Mouse (Mus musculus) hindbrain, embryonic 15.5 days (tissue): ENCODE data around the gene Zfp600. TPM values are rescaled to one million over a fixed set of nuclear protein-coding genes. Genes with fewer than 3 reads are reported as not detected.
"Not testable (repeated sequence)": the region's sequence is repeated elsewhere in the genome, so short reads cannot be mapped to it uniquely, and the experiment has no call there.

ENCODE experiments used
- ATAC-seq: fragments of 200-750 bp; cut with Nextera tagmentation; 2 replicates; pipeline ENCODE4 v1.8.0; 2017; ENCODE audit warnings: low read depth, moderate number of reproducible peaks, moderate TSS enrichment; ENCODE audit not compliant: low FRiP score
- H3K27ac ChIP-seq: fragments of 300-500 bp; sonication (generic); replicated peaks from 2 replicates; pipeline ENCODE4 v1.5.1; 2015; ENCODE audit warnings: mild to moderate bottlenecking, inconsistent platforms
- H3K27me3 ChIP-seq: fragments of 300-500 bp; sonication (generic); 2 replicates; pipeline ENCODE4 v1.6.1; 2015; ENCODE audit warnings: control low read depth, inconsistent platforms
- H3K36me3 ChIP-seq: fragments of 300-500 bp; sonication (generic); 2 replicates; pipeline ENCODE4 v1.6.1; 2015; ENCODE audit warnings: control low read depth, inconsistent platforms
- H3K4me1 ChIP-seq: fragments of 300-500 bp; sonication (generic); replicated peaks from 2 replicates; pipeline ENCODE4 v1.6.1; 2015; ENCODE audit warnings: control low read depth, inconsistent platforms
- H3K4me2 ChIP-seq: fragments of 300-500 bp; sonication (generic); 2 replicates; pipeline ENCODE4 v1.6.1; 2015; ENCODE audit warnings: moderate library complexity, mild to moderate bottlenecking, inconsistent platforms
- H3K4me3 ChIP-seq: fragments of 300-500 bp; sonication (generic); 2 replicates; pipeline ENCODE4 v1.5.1; 2015; ENCODE audit warnings: mild to moderate bottlenecking, inconsistent platforms
- H3K9ac ChIP-seq: fragments of 300-500 bp; sonication (generic); 2 replicates; pipeline ENCODE4 v1.6.1; 2015; ENCODE audit warnings: inconsistent platforms
- H3K9me3 ChIP-seq: fragments of 300-500 bp; sonication (generic); 2 replicates; pipeline ENCODE4 v1.6.1; 2016; ENCODE audit warnings: control low read depth, inconsistent platforms
- WGBS: fragments of 180-500 bp; shearing (Covaris S2); methylation state at CpG from one replicate; pipeline ENCODE4 v1.1.7; 2015; 5-methylcytosine and 5-hydroxymethylcytosine counted together
- polyA plus RNA-seq: library from polyadenylated mRNA; unstranded; fragments of >200 nt; fragmentation: Nextera tagmentation; extraction: Ambion mirVana; gene quantifications from 2 replicates; pipeline ENCODE4 v1.2.1, GENCODE M21; 2015

The Zfp600 gene
- polyA plus RNA-seq: not detected in 2 replicates

DNA sequence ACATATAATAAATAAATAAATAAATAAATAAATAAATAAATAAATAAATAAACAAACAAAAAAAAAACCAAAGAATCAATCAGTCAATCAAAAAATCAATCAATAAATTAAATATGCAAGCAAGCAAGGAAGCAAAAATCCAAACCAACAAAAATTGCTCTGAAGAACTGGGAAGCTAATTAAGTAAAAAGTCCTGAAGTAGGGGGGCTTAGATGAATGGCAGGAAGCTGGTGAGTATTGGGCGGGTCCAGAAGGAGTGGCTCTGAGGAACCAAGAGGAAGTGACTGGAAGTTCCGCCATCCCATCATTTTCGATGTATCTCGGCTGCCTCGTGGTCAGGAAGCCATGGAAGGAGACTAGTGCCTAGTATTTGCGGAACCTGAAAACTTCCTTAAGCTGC is at the start of gene Zfp600:
Gene Zfp600, plus strand, starts transcription at position 301 of the 400 bp plus-strand sequence.
- not testable (repeated sequence) for H3K27me3 ChIP-seq
- WGBS: no CpG with 5 or more reads among the region's 6 CpGs

DNA sequence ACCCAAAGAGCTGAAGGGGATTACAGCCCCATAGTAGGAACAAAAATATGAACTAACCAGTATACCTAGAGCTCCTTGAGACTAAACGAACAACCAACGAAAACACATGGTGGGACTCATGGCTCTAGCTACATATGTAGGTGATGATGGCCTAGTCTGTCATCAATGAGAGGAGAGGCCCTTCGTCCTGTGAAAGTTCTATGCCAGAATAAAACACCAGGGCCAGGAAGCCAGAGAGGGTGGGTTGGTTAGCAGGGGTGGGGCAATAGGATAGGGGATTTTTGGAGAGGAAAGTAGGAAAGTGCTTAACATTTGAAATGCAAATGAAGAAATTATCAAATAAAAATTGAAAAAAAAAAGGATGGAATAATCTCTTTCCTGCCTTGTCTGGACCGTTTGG is 6.3 kb downstream of the Zfp600 start:
- H3K27ac ChIP-seq, H3K4me1 ChIP-seq, H3K4me2 ChIP-seq, H3K4me3 ChIP-seq, ATAC-seq, H3K36me3 ChIP-seq, H3K9ac ChIP-seq, H3K27me3 ChIP-seq: not testable (repeated sequence)
- 80% methylated on average over 4 of the region's 4 CpGs for WGBS
- H3K9me3 ChIP-seq: peaks cover 12% of the 10 kb centered on the region

More for the DNA sequence above, at the start of gene Zfp600:
- not testable (repeated sequence) for H3K9me3 ChIP-seq, H3K36me3 ChIP-seq, H3K9ac ChIP-seq, H3K4me3 ChIP-seq, ATAC-seq, H3K4me1 ChIP-seq, H3K27ac ChIP-seq, H3K4me2 ChIP-seq

DNA sequence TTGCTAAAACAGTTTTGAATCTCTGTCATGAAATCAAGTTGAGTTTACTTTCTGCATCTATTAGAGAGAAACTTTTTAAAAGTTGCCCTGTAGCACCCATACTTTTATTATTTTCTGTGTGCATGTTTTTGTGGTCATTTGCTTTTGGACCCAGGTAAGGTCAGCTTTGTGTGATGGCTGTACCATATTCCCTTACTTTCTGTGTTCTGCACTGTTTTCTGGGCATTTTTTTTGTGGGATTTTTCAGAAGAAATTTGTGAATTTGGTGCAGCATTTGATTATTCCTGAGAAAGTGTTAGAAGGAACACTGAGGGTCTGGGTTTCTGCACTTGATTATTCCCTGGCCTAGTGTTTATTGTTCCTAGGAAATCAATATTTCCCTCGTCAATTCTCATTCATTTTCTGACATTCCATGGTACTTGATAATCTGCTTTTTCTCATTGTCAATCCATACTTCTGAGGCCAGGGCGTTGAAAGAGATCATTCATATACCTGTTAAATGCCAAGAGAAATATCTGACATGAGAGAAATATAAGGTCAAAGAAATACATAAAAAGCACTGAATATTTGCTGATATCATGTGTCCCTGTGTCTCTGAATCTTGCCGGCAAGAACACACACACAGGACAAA is 10.7 kb downstream of the Zfp600 start:
- not testable (repeated sequence) for H3K27ac ChIP-seq, H3K4me2 ChIP-seq, H3K27me3 ChIP-seq, H3K9ac ChIP-seq, H3K36me3 ChIP-seq, H3K4me1 ChIP-seq, ATAC-seq, H3K4me3 ChIP-seq
- 82% methylated on average over 3 of the region's 3 CpGs for WGBS
- H3K9me3 ChIP-seq: peaks cover 17% of the 10 kb centered on the region

DNA sequence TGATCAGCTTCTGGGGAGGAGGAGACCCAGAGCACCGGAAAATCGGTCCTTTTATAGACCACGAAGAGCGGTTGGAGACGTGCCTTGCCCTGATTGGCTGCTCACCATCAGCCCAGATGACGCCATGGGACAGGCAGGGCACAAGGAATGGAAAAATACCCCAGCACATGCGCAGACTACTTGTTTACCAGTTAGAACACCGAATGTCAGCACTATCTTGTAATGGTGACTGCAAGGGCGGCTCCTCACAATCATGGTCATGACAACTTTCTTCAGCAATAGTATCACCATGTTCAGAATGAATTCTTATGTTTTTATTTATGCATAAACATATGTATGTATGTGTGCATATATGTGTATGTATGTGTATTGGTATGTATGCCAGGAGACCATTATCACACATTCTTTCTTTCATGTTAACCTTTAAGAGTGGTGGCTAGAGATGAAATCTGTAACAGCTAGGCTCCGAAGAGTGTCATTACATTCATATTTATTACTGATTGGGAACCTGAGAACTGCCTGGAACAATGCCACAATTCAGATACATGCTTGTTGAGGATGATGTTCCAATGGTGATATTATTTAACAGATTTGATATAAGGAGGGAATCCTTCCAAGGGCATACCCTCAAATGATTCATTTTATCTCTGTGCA is 11.4 kb downstream of the Zfp600 start:
- peak; percentile 56; the same call in 1 of the 2 replicates for ATAC-seq
- H3K4me1 ChIP-seq, H3K4me3 ChIP-seq, H3K36me3 ChIP-seq, H3K9ac ChIP-seq, H3K27me3 ChIP-seq, H3K4me2 ChIP-seq, H3K27ac ChIP-seq: not testable (repeated sequence)
- peaks cover 17% of the 10 kb centered on the region for H3K9me3 ChIP-seq
- 85% methylated on average over 10 of the region's 10 CpGs for WGBS

DNA sequence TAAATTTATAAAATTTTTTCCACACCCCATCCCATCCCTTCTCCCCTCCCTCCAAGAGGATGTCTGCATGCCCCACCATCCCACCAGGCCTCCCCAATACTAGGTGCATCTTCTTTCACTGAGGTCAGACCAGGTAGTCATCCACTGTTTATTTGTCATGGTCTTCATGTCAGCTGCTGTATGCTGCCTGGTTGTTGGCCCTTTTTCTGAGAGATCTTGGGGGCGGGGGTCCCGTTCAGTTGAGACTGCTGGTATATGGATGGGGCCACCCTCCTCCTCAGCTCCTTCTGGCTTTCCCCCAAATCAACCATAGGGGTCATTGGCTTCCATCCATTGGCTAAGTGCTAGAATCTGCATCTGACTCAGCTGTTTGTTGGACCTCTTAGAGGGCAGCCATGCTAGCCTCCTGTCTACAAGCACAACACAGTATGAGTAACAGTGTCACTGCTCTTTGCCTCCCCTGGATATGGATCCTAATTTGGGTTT is 12.1 kb downstream of the Zfp600 start:
- not testable (repeated sequence) for H3K4me2 ChIP-seq, H3K4me1 ChIP-seq, H3K9ac ChIP-seq, H3K27ac ChIP-seq, H3K36me3 ChIP-seq, H3K27me3 ChIP-seq, H3K4me3 ChIP-seq
- H3K9me3 ChIP-seq: peaks cover 22% of the 10 kb centered on the region
- WGBS: no CpG with 5 or more reads among the region's 2 CpGs
- ATAC-seq: peak; percentile 68; the same call in 1 of the 2 replicates

DNA sequence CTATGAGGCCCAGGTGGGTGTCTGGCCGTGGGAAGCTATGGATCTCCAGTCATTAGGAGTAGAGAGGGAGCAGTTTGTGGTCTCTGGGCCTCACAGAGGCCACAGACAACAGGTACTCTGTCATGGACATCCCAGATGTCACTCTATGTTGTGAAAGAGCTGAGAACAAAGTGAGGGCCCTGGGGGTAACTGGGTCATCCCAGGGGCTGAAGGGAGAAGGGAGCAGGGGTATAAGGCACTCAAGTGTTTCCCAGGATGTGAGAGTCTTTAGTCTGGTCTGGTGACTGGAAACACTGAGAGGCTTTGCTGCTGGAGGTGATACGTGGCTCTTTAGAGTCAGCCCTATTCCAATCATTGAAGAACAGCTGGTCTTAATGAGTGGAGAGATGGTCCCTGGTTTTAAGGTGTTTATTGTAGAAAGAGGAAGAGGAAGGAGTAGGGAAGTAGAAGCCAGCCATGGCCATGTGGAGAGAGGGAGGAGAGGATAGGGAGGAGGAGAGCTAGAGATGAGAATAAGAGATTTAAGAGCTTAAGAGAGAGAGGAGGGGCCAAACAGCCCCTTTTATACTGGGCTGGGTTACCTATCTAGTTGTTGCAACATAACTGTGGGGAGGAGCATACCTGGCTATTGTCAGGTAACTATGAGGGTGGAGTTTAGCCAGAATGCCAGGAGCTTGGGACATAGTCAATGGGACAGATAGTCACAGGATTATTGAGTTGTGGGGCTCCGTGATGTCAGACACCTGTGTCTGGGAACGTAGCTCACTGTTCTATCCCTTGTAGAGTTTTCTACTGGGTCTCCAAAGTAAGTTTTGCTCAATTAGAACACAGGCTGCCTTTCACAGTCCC is 17.0 kb downstream of the Zfp600 start:
- ATAC-seq: peak; percentile 73
- not testable (repeated sequence) for H3K36me3 ChIP-seq, H3K9ac ChIP-seq, H3K4me2 ChIP-seq, H3K4me3 ChIP-seq, H3K4me1 ChIP-seq, H3K27me3 ChIP-seq, H3K27ac ChIP-seq
- peaks cover 17% of the 10 kb centered on the region for H3K9me3 ChIP-seq
- 69% methylated on average over 4 of the region's 4 CpGs for WGBS

DNA sequence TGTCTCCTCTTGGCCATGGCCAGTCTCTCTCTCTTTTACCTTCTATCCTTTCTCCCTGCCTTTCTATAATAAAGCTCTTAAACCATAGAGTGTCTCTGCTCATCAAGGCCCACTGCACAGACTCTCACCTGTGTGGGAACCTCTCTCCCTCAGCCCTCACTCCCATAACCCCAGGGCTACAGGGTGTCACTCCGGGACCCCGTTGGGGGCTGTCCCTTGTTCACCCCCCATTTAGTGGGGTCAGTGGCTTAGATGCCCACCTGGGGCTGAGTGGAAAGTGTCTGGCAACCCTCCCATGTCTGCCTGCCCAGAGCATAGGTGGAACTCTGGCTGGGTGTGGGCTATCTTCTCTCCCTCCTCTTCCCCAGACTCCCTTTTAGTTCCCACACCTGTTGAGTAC is 47.7 kb downstream of the Zfp600 start:
- not testable (repeated sequence) for H3K4me2 ChIP-seq, H3K27ac ChIP-seq, H3K4me1 ChIP-seq, H3K9me3 ChIP-seq, H3K4me3 ChIP-seq, ATAC-seq, H3K36me3 ChIP-seq, H3K9ac ChIP-seq, H3K27me3 ChIP-seq
- WGBS: 94% methylated on average over 2 of the region's 2 CpGs

DNA sequence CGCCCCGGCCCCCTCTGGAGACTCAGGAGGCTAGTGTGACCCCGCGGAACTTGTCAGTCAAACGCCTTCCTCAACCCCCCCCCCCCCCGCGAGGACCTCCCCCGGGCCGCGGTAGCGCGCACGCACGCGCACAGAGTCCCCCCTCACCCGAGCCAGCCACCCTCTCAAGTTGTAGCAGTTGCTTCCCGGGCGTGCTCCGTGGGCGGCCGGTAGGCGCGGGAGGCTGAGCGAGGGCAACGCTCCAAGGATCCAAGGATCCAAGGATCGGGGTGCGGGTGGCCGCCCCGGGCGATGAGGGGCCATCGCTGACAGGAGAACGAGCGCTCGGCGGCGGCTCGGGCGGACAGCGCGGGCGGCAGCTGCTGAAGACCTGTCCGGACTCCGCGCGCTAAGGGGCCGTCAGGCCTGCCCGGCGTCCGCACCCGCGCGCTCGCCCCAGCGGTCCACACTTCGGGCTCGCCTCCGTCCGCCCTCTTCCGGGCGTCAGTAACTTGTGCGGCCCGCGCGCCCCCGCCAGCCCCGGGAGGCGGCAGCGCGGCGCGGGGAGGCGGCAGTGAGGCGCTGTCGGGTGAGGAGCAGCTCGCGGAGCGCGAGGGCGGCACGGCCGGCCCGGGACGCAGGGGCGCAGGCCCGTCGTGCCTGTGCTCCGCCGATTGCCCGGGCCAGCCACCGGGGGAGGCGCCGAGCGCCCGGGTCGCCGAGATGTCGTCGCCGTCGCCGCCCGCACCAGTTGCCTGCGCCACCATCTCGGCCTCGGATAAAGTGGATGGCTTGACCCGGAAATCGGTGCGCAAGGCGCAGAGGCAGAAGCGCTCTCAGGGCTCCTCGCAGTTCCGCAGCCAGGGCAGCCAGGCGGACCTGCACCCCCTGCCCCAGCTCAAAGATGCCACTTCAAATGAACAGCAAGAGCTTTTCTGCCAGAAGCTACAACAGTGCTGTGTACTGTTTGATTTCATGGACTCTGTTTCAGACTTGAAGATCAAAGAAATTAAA is 82.9 kb downstream of the Zfp600 start:
- 4% methylated on average over 22 of the region's 113 CpGs for WGBS
- not testable (repeated sequence) for H3K9me3 ChIP-seq, H3K27me3 ChIP-seq, H3K36me3 ChIP-seq, H3K4me1 ChIP-seq, H3K4me3 ChIP-seq, H3K4me2 ChIP-seq, H3K9ac ChIP-seq, H3K27ac ChIP-seq
- ATAC-seq: peak; percentile 86

DNA sequence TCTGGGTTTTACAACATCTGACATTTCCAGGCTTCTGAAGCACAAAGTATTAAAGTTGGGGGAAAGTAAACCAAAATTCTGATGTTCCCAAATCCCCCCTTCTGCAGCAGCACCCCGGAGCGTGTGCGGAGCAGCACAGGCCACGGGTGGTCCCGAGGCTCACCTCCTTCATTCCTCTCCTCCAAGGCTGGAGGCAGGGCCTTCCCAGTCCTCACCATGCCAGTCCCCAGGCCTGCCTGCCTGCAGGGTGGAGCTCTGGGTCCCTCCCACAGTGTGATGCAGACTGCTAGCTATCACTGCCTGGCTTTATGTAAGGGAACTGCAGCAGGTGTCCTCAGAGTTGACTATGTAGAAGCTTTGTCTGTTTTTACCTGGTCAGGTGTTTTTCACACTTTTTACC is 85.5 kb downstream of the Zfp600 start:
- not testable (repeated sequence) for H3K9ac ChIP-seq, H3K4me1 ChIP-seq, H3K4me3 ChIP-seq, ATAC-seq, H3K4me2 ChIP-seq, H3K9me3 ChIP-seq, H3K27me3 ChIP-seq, H3K27ac ChIP-seq, H3K36me3 ChIP-seq
- WGBS: 73% methylated on average over 5 of the region's 5 CpGs
